Mouse (Mus musculus): ENCODE measurements around the gene Olfr324.
A peak's percentile ranks its signal among the peaks of the same experiment; 100 is the strongest.

The Olfr324 gene

DNA sequence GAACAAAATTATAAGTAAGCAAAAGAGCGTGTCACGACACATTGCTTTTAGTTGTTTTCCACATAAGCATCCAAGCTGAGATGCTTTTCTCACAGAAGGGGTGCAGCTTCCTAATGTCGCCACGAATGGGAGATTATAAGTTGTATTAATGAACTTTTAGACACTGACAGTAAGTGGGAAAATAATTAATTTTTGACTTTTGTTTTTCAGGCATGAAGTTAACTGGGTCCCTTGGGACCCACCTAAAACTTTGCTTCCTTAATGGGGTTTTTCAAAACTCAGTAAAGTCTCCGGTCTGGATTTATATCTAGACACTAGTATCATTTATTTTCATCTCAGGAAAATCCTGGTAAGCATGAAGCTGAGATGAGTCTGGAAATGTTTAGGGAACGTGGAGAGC lies at the start of gene Olfr324:
Gene Olfr324, plus strand, starts transcription at position 301 of the 400 bp plus-strand sequence.
- no peak for DNase-seq

GRCm38 (mm10) chr11:58546322-58546721 lies 48.6 kb upstream of the Olfr324 start, which contains the start of gene Olfr329-ps:
Olfr329-ps (minus strand) TSS chr11:58546422.
- no peak for DNase-seq

GRCm38 (mm10) chr11:58555536-58555935 lies 39.4 kb upstream of the Olfr324 start, which contains the start of gene Olfr328:
Olfr328 (minus strand) TSS chr11:58555636.
- DNase-seq = no peak

DNA sequence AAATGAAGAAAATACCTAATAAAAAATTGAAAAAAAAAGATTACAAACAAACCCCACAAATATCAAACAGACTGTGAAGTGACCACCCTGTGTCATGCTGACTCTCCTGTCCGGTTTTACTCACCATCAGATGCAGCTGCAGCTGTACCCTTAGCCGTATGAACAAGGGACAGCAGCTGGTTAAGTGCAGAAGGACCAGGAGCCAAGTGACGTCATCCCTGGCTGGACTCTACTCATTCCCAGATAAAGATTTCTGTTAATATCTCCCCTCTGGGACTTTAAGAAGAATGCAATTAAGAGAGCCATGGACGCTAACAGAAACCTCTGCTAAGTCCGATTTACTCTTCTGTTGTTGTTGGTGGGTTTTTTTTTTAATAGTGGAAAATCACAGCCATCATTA lies 24.5 kb upstream of the Olfr324 start, which contains the start of gene Olfr224:
Gene Olfr224, minus strand, starts transcription at position 149 of the 400 bp plus-strand sequence.
- no peak for DNase-seq

DNA sequence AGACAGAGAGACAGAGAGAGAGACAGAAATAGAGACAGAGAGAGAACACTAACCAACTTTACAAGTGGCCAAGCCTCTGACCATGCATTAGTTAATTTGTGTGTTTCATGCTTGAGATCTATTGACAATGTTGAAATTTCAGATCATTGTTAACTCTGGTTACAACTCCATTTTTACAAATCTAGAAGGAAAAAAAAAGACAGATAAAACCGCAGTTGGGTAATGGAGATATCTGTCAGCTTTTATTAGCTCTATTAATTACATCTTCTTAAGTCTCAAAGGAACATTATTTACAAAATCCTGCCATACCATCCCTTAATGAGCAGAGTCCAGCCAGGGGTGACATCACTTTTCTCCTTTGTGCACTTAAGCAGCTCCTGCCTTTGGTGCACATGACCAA lies 17.5 kb upstream of the Olfr324 start, which contains the start of gene Olfr325:
Gene Olfr325, plus strand, starts transcription at position 301 of the 400 bp plus-strand sequence.
- no peak for DNase-seq

DNA sequence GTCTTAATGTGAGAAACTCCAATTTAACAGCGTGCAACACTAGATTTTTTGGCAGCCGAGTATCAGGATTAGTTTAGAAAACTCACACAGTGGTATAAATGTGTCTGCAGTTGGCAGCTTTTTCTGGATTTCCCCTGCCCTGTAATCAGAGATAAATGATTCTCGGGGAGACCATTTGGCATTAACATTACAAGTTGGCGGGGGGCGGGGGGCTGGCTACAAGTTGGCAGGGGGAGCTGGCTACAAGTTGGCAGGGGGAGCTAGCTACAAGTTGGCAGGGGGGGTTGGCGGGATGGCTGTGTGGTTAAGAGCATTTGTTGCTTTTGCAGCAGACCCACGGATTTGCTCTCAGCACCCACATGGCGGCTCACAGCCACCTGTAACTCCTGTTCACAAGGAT lies 16.3 kb upstream of the Olfr324 start:
- no peak for DNase-seq

GRCm38 (mm10) chr11:58587898-58588348 lies 7.0 kb upstream of the Olfr324 start:
- peak; percentile 13 to 73 for DNase-seq

- DNase-seq = no peak
Observed at GRCm38 (mm10) chr11:58588620-58589250, 6.2 kb upstream of the Olfr324 start.

- DNase-seq = no peak
Observed at GRCm38 (mm10) chr11:58597837-58598236, 2.9 kb downstream of the Olfr324 start.

- DNase-seq = no peak
Observed at GRCm38 (mm10) chr11:58602062-58602461, 7.1 kb downstream of the Olfr324 start.

DNA sequence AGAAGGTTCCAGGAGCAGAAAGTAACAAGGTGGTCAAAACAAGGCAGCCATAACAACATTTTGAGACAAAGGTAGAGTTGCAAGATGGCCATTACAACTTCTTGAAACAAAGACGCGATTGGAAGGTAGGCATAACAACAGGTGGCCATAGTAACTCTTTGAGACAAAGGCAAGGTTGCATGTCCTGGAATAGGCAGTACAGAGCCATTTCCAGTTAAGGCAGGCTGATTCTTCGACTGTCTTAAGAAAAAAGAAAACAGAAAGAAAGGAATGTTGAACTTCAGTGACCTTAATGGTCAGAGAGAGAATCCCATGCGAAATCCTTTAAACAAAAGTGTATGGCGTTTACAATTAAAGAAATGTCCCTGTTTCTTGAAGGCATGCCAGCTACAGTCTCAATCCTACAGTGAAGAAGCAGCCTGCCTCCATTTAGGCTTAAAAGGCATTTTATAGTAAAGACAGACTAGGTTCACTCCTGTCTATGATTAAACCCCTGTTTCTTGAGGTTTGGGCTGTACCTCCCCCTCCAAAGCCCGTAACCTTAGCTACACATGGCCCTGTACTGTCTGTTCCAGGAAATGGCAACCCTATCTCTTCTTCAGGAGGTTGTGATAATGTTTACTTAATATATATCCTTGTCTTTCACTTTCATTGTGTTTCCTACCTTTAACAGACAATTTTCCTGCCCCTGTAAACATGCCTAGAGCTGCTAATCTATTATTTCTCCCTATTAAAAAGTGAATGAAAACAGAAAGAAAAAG lies 8.1 kb downstream of the Olfr324 start:
- DNase-seq = no peak

GRCm38 (mm10) chr11:58604688-58605087 lies 9.8 kb downstream of the Olfr324 start:
- no peak for DNase-seq

GRCm38 (mm10) chr11:58605228-58605627 lies 10.3 kb downstream of the Olfr324 start:
- DNase-seq = no peak

DNA sequence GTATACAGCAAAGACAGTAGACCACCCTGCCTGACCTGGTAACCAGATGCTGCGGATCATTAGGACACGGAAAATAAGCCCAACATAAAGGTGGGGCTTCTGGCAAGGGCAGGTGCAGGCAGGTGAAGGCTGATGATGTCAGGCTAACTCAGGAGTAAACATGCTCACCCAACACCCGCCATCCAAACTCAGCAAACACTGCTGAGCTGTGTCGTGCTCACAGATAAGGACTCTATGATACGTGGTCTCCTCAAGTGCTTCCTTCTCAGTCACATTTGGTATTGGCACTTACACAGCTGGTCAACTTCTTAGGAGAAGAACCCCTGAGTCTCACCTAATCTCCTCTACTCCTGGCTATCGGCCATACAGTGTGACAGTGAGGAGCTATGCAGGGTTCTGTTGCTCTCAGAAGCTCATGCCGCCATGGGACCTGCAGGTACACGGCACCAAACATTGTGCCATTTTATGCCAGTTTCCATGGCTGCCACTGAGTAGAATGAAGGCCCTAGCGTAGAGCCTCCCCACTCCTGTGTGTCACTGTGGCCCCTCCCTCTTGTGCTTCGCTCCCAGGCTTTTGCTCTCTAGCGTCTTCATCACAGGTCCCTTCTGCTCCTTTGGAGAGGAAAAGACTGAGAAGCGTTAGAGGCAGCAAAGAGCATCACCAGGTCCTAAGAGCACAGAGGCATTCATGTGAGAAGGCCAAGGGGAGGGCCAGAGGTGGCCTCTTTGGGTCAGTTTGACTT lies 11.4 kb downstream of the Olfr324 start:
- no peak for DNase-seq

DNA sequence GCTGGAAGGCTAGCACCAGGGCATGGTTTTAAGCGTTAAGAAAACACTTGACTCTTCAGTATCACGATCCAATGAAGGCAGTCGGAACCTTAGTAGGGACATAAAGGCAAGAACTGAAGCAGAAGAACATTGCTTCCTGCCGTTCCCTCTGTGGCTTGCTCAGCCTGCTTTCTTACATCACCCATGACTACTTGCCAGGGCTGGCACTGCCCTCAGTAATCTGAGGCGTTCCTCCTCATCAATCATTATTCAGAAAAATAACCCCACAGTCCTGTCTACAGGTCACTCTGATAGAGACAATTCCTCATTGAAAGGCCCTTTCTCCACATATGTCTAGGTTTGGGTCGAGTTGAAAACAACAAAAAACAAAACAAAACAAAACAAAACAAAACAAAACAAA lies 12.1 kb downstream of the Olfr324 start:
- DNase-seq = peak in 1 of 2 experiments; percentile 9

GRCm38 (mm10) chr11:58613359-58613758 lies 18.4 kb downstream of the Olfr324 start:
- DNase-seq = no peak

GRCm38 (mm10) chr11:58614526-58614925 lies 19.6 kb downstream of the Olfr324 start:
- peak; percentile 34 to 52 for DNase-seq

- DNase-seq = no peak
Observed at GRCm38 (mm10) chr11:58615975-58616374, 21.1 kb downstream of the Olfr324 start, which contains the start of gene 2210407C18Rik. 2210407C18Rik (minus strand) TSS chr11:58616075.

DNA sequence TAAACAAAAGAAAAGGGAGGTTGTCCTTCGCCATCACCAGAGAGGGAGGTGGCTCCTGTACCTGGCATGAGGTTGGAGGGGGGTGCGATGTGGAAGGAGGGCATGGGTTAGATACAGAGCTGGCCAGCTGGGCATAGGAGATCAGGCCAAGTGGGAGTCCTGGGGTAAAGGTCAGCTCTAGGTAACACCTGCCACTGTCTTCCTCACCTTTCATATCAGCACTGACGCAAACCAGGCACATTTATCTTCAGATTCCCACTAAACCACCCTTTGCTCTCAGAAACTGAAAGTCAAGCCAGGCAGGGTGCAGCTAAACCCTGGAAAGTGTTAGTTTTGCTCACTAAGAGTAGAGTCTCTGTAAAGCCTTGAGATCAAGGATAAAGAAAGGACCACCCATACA lies 23.5 kb downstream of the Olfr324 start:
- no peak for DNase-seq

DNA sequence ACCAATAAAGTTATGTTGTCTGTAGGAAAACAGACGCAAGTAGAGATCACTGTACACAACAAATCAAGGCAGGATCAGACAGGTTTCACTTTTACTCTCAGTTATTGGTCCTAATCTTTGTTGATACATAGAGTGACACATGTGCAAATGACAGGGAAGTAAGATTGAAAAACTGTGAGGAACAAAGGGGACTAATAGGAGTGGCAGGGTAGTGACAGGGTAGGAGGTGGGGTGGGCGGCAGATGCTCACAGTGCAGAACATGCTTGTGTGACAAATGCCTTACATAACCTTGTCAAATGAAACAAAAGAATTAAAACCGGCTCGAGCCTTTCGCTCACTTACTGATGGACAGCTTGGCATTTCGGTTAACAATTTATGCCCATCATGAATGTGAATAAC lies 23.9 kb downstream of the Olfr324 start:
- DNase-seq = no peak

- no peak for DNase-seq
Observed at GRCm38 (mm10) chr11:58626146-58626545, 31.2 kb downstream of the Olfr324 start.

DNA sequence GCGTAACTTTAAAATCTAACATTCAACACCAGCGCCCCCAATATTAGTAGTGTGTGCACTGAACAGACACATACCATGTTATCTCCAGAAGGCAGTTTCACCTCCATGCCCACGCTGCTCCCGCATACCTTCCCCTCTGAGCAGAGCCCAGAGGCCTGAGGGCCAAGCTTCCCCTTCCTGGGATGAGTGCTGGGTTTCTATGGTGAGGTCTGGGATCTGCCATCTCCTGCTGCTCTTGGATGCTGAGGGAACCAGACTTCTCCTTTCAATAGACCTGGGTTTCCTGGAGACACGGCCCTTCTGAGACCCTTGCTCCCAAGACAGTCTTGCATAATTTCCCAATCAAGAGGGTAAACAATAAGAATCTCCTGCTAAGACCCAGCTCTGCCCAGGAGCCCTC lies 35.5 kb downstream of the Olfr324 start, which contains the start of gene Olfr323:
Gene Olfr323, minus strand, starts transcription at position 101 of the 400 bp plus-strand sequence.
- DNase-seq = no peak

DNA sequence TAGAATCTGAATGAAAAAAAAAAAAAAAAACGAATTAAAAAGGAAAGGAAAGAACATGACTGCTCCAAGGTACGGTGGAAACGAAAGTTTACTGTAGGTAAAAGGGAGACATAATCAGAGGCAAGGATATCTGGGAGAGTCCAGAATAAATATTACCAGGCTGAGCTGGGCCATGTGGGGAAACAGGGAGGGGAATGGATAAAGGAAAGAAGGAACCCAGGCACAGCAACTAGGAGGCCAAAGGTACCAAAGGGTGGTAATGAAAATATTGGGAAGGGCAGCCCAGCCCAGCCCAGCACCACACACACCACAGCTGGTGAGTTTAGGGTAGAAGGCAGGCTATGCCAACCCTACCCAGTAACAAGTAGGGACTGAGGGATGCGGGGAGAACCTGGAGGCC lies 40.0 kb downstream of the Olfr324 start:
- no peak for DNase-seq

Measured in kidney, postnatal 36 days (tissue).